Mouse (Mus musculus): ENCODE results near the gene Kcnj10.

The Kcnj10 gene

DNA sequence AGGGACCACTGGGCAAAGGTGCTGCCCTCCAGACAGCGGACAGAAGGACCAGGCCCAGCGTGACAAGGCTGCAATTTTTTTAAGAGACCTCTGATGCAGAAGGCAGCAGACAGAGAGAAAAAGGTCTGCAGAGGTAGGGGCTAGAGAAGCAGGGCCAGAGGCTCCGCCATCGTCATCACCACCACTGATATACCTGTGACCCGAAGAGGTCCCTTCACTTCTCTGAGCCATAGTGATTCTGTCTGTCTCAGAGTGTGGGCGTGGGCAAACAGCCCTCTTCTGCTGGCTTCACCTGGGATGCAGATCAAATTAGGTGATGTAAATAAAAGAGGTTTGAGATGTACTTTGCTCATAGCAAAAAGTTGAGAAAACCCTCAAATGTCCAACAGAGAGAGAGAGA is 11.4 kb upstream of the Kcnj10 start:
- no peak for DNase-seq (ENCODE audit: extremely low spot score, low spot score)

GRCm38 (mm10) chr1:172331422-172331947 is 9.5 kb upstream of the Kcnj10 start:
- no peak for DNase-seq (ENCODE audit: extremely low spot score, low spot score)

DNA sequence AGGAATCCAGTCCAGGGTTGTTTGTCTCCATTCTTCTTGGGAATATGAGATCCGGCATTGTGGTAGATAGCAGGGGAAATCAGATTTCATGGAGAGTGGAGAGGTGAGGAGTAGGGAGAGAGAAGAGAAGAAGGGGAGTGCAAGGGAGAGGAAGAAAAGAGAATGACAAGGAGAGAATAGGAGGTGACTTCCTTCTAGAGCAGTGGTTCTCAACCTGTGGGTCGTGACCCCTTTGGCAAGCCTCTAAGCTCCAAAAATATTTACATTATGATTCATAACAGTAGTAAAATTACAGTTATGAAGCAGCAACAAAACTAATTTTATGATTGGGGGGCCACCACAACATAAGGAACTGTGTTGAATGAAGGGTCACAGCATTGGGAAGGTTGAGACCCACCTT is 8.1 kb upstream of the Kcnj10 start:
- no peak for DNase-seq (ENCODE audit: extremely low spot score, low spot score)

- DNase-seq (ENCODE audit: extremely low spot score, low spot score): no peak
Observed at GRCm38 (mm10) chr1:172333512-172333911, 7.5 kb upstream of the Kcnj10 start.

DNA sequence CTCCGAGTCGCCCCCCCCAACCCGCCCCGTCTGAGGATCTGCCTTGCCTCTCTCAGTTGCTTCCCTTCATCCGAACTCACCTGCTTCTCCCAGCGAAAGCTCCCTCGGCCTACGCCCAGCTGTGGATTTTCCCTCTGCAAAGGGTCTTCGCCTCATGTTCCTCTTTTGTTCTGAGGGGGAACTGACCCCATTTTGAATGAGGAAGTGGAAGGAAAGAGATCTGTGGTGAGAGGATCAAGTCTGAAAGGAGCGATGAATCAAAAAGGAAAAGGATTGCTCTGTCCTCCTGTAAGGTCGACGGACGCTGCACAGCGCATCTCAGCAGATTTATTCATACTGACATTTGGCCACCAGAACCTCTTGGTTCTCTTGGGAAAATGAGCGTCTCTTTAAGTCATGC is 5.2 kb upstream of the Kcnj10 start:
- no peak for DNase-seq (ENCODE audit: extremely low spot score, low spot score)

DNA sequence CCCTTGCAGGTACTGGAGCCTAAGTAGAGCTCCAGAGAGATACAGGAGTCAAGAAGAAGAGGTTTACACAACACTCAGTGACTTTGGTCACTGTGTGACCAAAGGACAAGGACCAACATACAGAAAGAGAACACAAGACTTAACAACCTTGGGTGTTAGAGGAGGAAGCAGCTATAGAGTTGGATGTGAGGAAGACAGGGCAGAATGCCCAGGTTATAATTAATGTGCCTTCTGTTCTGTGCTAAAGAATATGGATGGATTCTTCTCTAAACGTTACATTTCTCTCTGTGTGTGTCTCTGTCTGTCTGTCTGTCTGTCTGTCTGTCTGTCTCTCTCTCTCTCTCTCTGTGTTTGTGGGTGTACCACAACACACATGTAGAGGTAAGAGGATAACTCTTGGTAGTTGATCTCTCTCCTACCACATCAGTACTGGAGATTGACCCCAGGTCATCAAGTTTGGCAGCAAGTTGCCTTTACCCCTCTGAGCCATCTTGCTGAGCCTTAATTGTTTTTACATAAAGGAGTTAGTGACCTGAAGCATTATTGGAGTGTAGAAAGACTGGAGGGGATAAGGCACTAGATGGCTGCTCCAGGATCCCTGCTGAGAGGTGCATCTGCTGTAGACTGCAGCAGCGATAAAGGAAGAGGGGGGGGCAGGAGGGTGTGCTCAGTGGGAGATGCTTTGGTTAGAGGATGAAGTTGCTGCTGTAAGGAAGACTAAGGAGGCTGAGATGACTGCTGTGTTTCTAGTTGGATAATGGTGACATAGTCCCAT is 3.4 kb upstream of the Kcnj10 start:
- DNase-seq (ENCODE audit: extremely low spot score, low spot score): no peak

- DNase-seq (ENCODE audit: extremely low spot score, low spot score): no peak
Observed at GRCm38 (mm10) chr1:172341386-172341785, 376 bp downstream of the Kcnj10 start.

DNA sequence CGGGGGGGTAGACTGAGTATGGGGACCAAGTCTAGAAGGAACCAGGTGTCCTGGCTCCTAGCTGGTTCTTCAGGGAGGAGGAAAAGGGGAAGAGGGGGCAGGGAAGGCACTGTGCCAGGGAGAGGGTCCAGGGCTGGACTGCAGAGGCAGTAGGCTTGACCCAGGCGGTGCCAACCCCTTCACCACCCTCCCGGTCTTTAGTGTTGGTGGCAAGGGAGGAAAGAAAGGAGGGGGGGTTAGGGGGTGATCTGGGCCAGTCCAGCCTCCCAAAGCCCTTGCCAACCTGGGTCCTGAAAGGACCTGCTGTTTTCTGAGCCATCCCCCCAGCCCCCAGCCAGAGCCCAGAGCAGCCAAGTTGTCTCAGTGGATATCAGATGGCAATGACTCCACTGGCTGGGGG is 1.7 kb downstream of the Kcnj10 start:
- no peak for DNase-seq (ENCODE audit: extremely low spot score, low spot score)

DNA sequence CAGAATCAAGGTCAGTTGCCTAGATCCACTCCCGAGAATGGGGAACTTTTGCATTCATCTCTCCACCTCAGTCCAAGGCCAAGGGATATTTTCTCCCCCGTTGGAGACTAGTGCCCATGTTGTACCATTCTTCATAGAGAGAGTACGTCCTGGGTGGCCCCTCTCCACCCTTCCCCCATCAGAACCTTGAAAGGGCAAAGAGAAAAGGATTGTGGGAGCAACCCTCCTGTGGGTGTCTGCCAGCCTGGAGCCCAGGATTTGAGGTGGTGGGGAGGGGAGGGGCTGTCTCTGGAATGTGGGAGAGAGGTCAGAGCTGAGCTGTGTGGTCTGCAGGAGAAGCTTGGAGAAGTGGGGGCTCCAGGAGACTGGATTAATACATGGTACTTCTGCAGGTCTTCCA is 2.9 kb downstream of the Kcnj10 start:
- DNase-seq (ENCODE audit: extremely low spot score, low spot score): no peak

DNA sequence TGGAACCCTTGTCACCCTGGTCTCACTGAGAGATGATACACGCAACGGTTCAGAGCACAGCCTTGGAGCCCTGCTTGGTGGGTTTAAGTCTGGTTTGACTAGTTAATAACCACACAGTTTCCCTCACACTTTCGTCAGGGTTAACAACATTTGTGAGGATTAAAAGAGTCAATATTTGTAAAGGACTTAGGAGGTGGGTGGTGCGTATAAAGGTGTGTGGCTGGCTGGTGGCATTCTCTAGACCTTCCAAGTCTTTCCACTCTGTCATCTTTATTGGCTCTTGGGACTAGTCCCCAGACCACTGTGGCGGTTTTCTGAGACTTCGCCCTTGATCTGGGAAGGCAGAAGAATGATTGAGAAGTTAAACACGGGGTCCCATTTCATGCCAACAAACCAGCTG is 3.8 kb downstream of the Kcnj10 start:
- no peak for DNase-seq (ENCODE audit: extremely low spot score, low spot score)

DNA sequence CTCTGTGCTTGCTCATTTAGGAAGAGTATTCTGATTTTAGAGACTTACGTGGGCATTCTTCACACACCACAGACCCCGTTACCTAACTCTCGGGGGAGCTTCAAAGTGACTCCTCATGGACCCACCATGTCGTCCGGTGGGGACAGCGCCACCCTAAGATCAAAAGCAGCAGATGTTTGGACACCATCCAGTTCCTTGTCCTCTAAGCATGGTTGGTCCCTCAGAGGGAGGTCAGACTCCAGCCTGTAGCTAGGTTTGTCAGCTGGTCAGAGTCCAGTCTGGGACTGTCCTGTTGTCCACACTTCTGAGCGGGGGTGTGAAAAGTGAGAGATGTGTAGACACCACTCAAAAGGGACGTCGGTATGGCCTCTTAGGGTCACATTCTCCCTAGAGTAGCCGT is 5.7 kb downstream of the Kcnj10 start:
- no peak for DNase-seq (ENCODE audit: extremely low spot score, low spot score)

DNA sequence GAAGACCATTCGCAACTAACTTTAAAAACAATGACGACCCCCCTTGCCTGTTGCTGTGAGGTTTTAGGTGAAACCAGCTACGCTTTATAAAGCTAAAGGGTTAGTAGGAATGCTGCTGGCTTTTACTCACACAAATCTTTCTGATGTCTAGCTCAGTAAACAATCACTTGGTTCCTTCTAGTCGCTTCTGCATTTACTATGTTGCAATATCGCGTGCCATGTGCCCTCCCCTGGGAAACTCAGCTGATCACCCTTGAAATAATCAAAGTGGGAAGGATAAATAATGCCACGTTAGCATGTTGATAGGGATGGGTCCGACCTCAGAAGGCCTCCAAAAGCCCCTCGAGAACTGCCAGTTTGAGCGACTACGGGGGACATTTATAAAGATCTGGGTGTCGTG is 6.4 kb downstream of the Kcnj10 start:
- no peak for DNase-seq (ENCODE audit: extremely low spot score, low spot score)

GRCm38 (mm10) chr1:172349504-172349903 is 8.5 kb downstream of the Kcnj10 start:
- no peak for DNase-seq (ENCODE audit: extremely low spot score, low spot score)

- DNase-seq (ENCODE audit: extremely low spot score, low spot score): peak; percentile 76
Observed at GRCm38 (mm10) chr1:172349916-172350812, 9.2 kb downstream of the Kcnj10 start.

DNA sequence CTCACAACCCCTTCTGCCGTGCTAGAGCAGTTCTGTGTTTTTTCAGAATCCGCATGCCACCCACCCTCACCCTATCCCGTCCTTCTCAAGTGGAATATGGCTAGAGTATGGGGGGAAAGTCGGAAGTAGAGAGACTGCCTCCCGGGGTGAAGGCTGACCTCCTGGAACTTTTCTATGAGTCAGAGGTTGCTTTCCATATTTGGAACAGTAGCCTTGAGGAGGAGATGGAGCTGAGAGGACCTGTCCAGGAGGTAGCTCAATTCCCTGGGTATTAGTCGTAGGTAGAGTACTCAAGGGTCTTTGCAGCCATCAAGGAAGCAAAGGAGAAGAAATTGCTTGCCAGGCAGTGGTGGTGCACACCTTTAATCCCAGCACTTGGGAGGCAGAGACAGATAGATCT is 11.0 kb downstream of the Kcnj10 start:
- no peak for DNase-seq (ENCODE audit: extremely low spot score, low spot score)

DNA sequence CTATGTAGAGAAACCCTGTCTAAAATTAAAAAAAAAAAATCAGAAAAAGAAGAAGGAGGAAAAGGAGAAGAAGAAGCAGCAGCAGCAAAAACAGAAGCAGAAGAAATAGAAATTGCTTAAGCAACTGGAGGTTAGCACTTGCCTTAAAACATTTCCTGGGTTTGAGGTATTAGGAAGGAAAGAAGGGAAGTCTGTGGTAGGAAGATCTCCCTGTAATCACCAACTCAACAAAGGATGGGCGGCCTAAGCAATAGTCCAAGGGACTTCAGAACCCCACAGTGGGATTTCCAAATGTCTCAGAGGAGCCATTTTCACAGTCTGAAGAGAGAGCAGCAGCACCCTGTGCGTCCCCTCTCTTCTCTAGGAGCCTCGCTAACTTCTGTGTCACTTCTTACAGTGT is 11.4 kb downstream of the Kcnj10 start:
- no peak for DNase-seq (ENCODE audit: extremely low spot score, low spot score)

GRCm38 (mm10) chr1:172355336-172355735 is 14.3 kb downstream of the Kcnj10 start:
- no peak for DNase-seq (ENCODE audit: extremely low spot score, low spot score)

DNA sequence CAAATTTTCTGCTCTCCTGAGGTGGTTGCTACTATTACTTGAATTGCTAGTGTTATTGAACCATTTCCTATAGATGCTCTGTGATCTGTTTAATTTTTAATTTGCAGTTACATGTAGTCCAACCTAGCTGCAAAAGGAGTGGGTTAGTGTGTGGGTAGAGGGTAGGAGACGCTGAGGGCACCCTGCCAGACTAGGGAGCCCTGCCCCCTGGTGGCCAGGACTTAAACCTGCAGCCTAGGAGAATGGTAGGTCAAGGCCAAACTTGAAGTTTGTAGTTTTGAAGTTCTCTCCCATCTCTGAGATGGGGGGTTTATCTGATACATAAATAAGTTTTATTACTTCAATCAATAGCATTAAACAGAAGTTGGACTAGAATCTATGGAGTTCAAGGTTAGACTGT is 16.5 kb downstream of the Kcnj10 start:
- peak; percentile 54 for DNase-seq (ENCODE audit: extremely low spot score, low spot score)

DNA sequence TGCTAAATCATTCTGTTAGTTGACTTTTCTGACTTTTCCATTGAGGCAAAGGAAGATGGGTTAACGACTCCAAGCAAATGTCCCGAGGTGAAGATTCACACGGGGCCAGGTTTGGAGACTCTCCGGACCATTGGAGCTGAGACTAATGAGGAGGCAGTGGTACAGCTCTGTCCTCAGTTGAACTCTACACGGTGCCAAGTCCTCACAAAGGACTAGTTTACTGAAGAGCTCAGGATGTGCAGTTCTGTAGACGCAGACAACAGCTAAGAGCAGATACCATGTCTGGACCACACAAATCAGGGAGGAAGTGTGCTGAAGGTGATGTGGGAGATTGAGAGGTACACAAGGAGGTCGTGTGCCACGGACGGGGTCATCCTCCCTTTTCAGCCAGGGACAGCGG is 17.3 kb downstream of the Kcnj10 start:
- no peak for DNase-seq (ENCODE audit: extremely low spot score, low spot score)

DNA sequence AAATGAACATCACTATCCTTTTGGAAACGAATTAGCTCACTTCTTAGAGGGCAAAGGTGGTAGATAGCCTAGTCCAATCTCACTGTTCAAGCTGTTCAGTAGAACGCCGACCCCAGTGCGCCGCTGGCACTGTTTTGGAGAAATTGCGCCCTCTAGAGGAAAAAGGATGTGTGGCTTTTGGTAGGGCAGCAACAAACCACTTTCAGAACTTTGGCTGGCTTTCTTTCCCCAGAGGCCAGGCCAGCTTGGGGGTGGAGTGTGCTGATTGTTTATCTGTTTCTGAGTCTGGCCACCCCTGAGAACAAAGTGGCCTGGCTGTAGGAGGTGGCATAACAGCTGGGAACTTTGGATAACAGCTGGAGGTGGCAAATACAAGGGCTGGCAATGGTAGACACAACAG is 23.7 kb downstream of the Kcnj10 start:
- peak; percentile 48 for DNase-seq (ENCODE audit: extremely low spot score, low spot score)

GRCm38 (mm10) chr1:172368768-172369418 is 27.9 kb downstream of the Kcnj10 start:
- peak; percentile 63 for DNase-seq (ENCODE audit: extremely low spot score, low spot score)

DNA sequence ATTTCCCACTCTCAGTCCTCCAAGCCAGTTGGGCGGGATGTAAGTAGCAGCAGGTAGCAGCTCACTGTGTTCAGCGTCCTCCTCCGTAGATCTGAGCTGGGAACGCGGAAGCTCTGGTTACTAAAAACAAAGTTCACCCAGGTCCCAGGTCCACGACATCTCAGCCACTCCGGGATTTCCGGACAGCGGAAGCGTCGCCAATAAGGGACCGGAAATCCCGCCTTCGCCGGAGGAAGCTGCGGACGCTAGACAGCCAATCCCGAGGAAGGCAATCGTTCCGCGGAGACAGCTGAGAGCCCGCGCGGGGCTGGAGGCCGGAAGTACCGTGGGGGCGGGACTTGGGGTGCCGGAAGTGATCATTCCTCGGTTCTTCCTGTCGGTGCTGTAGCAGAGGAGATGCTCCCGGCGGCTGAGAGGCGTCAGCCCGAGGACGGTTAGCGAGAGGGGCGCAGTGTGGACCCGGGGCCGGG is 35.2 kb downstream of the Kcnj10 start, which contains the start of gene Pigm:
Pigm (plus strand) TSS at position 349 of the 470 bp plus-strand sequence.
- peak; percentile 97 for DNase-seq (ENCODE audit: extremely low spot score, low spot score)
